Mouse (Mus musculus) adrenal gland, postnatal 10 days (tissue): ENCODE data around the gene Vac14. TPM values are rescaled to one million over a fixed set of nuclear protein-coding genes. Genes with fewer than 3 reads are reported as not detected.
"Not testable (repeated sequence)": the region's sequence is repeated elsewhere in the genome, so short reads cannot be mapped to it uniquely, and the experiment has no call there.

Experiments
- DNase-seq: peaks from one replicate; pipeline ENCODE4 v3.0.0; 2021; ENCODE audit warnings: mixed read lengths
- total RNA-seq, 2 experiments: library from RNA; stranded (reverse); gene quantifications; 2 replicates each; pipeline ENCODE4 v1.2.3; 2021

Vac14 gene
- total RNA-seq, 2 experiments from 2014 or later = 20.7 to 28.0 TPM

- no peak for DNase-seq
Measured at GRCm38 (mm10) chr8:110648577-110648976, 30.2 kb downstream of the Vac14 start.

- DNase-seq = no peak
Measured at GRCm38 (mm10) chr8:110649286-110649685, 30.9 kb downstream of the Vac14 start.

- DNase-seq = no peak
Measured at GRCm38 (mm10) chr8:110650838-110651237, 32.5 kb downstream of the Vac14 start.

GRCm38 (mm10) chr8:110651847-110652246, 33.5 kb downstream of the Vac14 start:
- no peak for DNase-seq

- no peak for DNase-seq
Measured at GRCm38 (mm10) chr8:110654075-110655060, 36.0 kb downstream of the Vac14 start.

- no peak for DNase-seq
Measured at GRCm38 (mm10) chr8:110655827-110656226, 37.4 kb downstream of the Vac14 start.

GRCm38 (mm10) chr8:110657661-110658060, 39.3 kb downstream of the Vac14 start:
- DNase-seq = no peak

GRCm38 (mm10) chr8:110660121-110660520, 41.7 kb downstream of the Vac14 start:
- no peak for DNase-seq

GRCm38 (mm10) chr8:110662545-110662944, 44.2 kb downstream of the Vac14 start:
- DNase-seq = no peak

GRCm38 (mm10) chr8:110663015-110663742, 44.8 kb downstream of the Vac14 start:
- DNase-seq = no peak

- DNase-seq = peak; percentile 78
Measured at GRCm38 (mm10) chr8:110664202-110664896, 46.0 kb downstream of the Vac14 start.

GRCm38 (mm10) chr8:110665000-110665399, 46.6 kb downstream of the Vac14 start:
- no peak for DNase-seq

GRCm38 (mm10) chr8:110667590-110668177, 49.3 kb downstream of the Vac14 start:
- DNase-seq = not testable (repeated sequence)

GRCm38 (mm10) chr8:110669932-110670628, 51.7 kb downstream of the Vac14 start:
- no peak for DNase-seq

GRCm38 (mm10) chr8:110671309-110671708, 52.9 kb downstream of the Vac14 start:
- peak; percentile 36 for DNase-seq

- no peak for DNase-seq
Measured at GRCm38 (mm10) chr8:110672133-110672532, 53.7 kb downstream of the Vac14 start.

- no peak for DNase-seq
Measured at GRCm38 (mm10) chr8:110673168-110673567, 54.8 kb downstream of the Vac14 start.

GRCm38 (mm10) chr8:110674589-110674988, 56.2 kb downstream of the Vac14 start:
- DNase-seq = no peak

GRCm38 (mm10) chr8:110676702-110677101, 58.3 kb downstream of the Vac14 start:
- DNase-seq = no peak

- DNase-seq = no peak
Measured at GRCm38 (mm10) chr8:110677174-110677660, 58.8 kb downstream of the Vac14 start.

- DNase-seq = no peak
Measured at GRCm38 (mm10) chr8:110678989-110679388, 60.6 kb downstream of the Vac14 start.
